9 mouse cellular contexts compared by ENCODE assay signal in the genomic region with DNA sequence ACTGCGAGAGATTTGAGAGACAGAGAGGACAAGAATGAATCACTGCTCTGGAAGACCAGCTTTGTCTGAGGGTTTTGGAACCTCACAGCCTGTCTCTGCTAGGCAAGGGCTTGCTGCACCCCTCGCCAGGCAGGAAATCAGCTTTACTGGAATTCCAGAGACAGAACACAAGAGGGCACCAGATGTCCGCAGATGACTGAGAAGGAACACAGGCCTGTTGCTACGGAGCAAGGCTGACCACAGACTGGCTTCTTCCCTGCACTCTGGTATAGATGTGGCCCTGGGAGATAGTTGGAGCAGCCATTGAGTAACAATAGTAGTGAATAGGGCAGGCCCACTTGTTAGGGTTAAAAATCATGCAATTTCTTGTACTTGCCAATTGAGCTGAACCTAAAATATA.
A peak's percentile ranks its signal among the peaks of the same experiment; 100 is the strongest.
DNase-seq lines count a peak whose midpoint lies in the region; ATAC-seq and TF ChIP-seq lines count a peak whose summit lies in the region.
"Had no signal": no experiment of that assay in that cellular context is flagged by ENCODE, and none has a peak within 500 bp of the region (broad histone marks: within the 10 kb centered on the region; RNA-seq: fewer than 3 reads in every experiment).

No protein-coding gene starts in this region.

- H3K4me3 ChIP-seq in gastrocnemius, adult 2 months: no peak overlapping the region
- no peak overlapping the region for H3K4me3 ChIP-seq in intestine, embryonic 15.5 days (replicated peaks)
- no peak overlapping the region for H3K4me3 ChIP-seq in midbrain, embryonic 12.5 days
- H3K4me3 ChIP-seq in small intestine, adult 2 months (ENCODE audit: low read depth, low read length): no peak overlapping the region
- H3K4me3 ChIP-seq: heart, embryonic 15.5 days had no signal

- H3K27ac ChIP-seq in gastrocnemius, adult 2 months: no peak overlapping the region
- H3K27ac ChIP-seq in intestine, embryonic 15.5 days: 0 out of 2 replicates have a peak overlapping the region, but pooled peaks have one; percentile 7
- H3K27ac ChIP-seq in midbrain, embryonic 12.5 days (replicated peaks): no peak overlapping the region
- H3K27ac ChIP-seq in small intestine, adult 2 months (ENCODE audit: insufficient read depth, low read depth, low read length): no peak overlapping the region
- H3K27ac ChIP-seq: heart, embryonic 15.5 days had no signal

- H3K27me3 ChIP-seq in intestine, embryonic 15.5 days (replicated peaks): no peaks in the 10 kb centered on the region
- H3K27me3 ChIP-seq in midbrain, embryonic 12.5 days: no peaks in the 10 kb centered on the region
- H3K27me3 ChIP-seq in small intestine, adult 2 months (ENCODE audit: control insufficient read depth, insufficient read depth, low read length): no peaks in the 10 kb centered on the region
- H3K27me3 ChIP-seq: heart, embryonic 15.5 days had no signal

- WGBS in intestine, embryonic 15.5 days: 28% methylated on average over 4 of the region's 4 CpGs
- WGBS in midbrain, embryonic 12.5 days: 30% methylated on average over 4 of the region's 4 CpGs
- 50% methylated on average over 4 of the region's 4 CpGs for WGBS in small intestine, adult 2 months

- peak; percentile 73 for TF ChIP-seq CTCF in gastrocnemius, adult 2 months (IDR thresholded peaks at IDR 0.05)
- peak; percentile 38; the same call in 1 of the 2 replicates for TF ChIP-seq CTCF in small intestine, adult 2 months (IDR thresholded peaks at IDR 0.05; ENCODE audit: extremely low read depth, insufficient read length, insufficient replicate concordance, low read depth, low read length)

- H3K9ac ChIP-seq in intestine, embryonic 15.5 days: no peak overlapping the region
- no peak overlapping the region for H3K9ac ChIP-seq in midbrain, embryonic 12.5 days (replicated peaks)
- H3K9ac ChIP-seq: heart, embryonic 15.5 days had no signal

- intact Hi-C loops in gastrocnemius, adult 2 months (cut with DNase I): loop anchor here (1.0 kb wide), 1 partner anchor 224 kb away; no protein-coding TSS in a partner anchor
- intact Hi-C loops in left cerebral cortex, postnatal 14 days (cut with DNase I): loop anchor here (1.0 to 5.0 kb wide), 3 partner anchors 163 to 353 kb away; a partner anchor contains a TSS

- ATAC-seq in intestine, embryonic 15.5 days: peak; percentile 67; the same call in 1 of the 2 replicates
- peak; percentile 63; the same call in 1 of the 2 replicates for ATAC-seq in midbrain, embryonic 12.5 days (ENCODE audit: low FRiP score, low read depth)
- ATAC-seq in erythroid progenitor cell, adult 5-6 weeks (replicated peaks; ENCODE audit: low FRiP score, poor library complexity, severe bottlenecking): no peak

- no peaks in the 10 kb centered on the region for H3K9me3 ChIP-seq in intestine, embryonic 15.5 days
- H3K9me3 ChIP-seq in midbrain, embryonic 12.5 days: no peaks in the 10 kb centered on the region
- H3K9me3 ChIP-seq: heart, embryonic 15.5 days had no signal

- TF ChIP-seq POLR2A in small intestine, adult 2 months (IDR thresholded peaks at IDR 0.05; ENCODE audit: low read depth, low read length): no peak

- H3K4me2 ChIP-seq in intestine, embryonic 15.5 days (replicated peaks): no peak overlapping the region
- no peak overlapping the region for H3K4me2 ChIP-seq in midbrain, embryonic 12.5 days (replicated peaks)
- H3K4me2 ChIP-seq: heart, embryonic 15.5 days had no signal

- peak; percentile 52 to 57 for DNase-seq in adrenal gland, adult 18-20 months (ENCODE audit: low spot score in 2 of 2)
- DNase-seq in cerebellum, postnatal 36 days: peak; percentile 60 to 61
- DNase-seq in gastrocnemius, adult 2 months: peak; percentile 72
- peak; percentile 66 to 75 for DNase-seq in left cerebral cortex, postnatal 14 days (ENCODE audit: low spot score in 2 of 2)

- H3K4me1 ChIP-seq in intestine, embryonic 15.5 days (replicated peaks): no peaks in the 10 kb centered on the region; the same call in 1 of the 2 replicates
- no peaks in the 10 kb centered on the region for H3K4me1 ChIP-seq in midbrain, embryonic 12.5 days
- peaks cover 5% of the 10 kb centered on the region; the same call in 1 of the 2 replicates for H3K4me1 ChIP-seq in small intestine, adult 2 months (ENCODE audit: control insufficient read depth, insufficient read depth, insufficient read length, low read length)
- H3K4me1 ChIP-seq: heart, embryonic 15.5 days had no signal

- H3K36me3 ChIP-seq in intestine, embryonic 15.5 days: peaks cover 10% of the 10 kb centered on the region
- peaks cover 34% of the 10 kb centered on the region for H3K36me3 ChIP-seq in midbrain, embryonic 12.5 days
- H3K36me3 ChIP-seq in small intestine, adult 2 months (ENCODE audit: control insufficient read depth, insufficient read depth, low read length): peaks cover 37% of the 10 kb centered on the region
